Mouse (Mus musculus) heart, postnatal 36 days (tissue): ENCODE measurements around the gene Kif5a. TPM values are rescaled to one million over a fixed set of nuclear protein-coding genes. Genes with fewer than 3 reads are reported as not detected.
A peak's percentile ranks its signal among the peaks of the same experiment; 100 is the strongest.
"Not testable (repeated sequence)": the region's sequence is repeated elsewhere in the genome, so short reads cannot be mapped to it uniquely, and the experiment has no call there.

Experiments
- DNase-seq, 2 experiments: peaks; one replicate each; pipeline ENCODE4 v3.0.0; 2021 to 2022
- intact Hi-C: fragments of 180-260 bp; cut with DNase I; formaldehyde crosslinking; loops from one replicate; pipeline ENCODE4 v1.15.1; 2025
- total RNA-seq, 2 experiments: library from RNA; stranded (reverse); gene quantifications; 2 replicates each; pipeline ENCODE4 v1.2.3; 2021

Gene Kif5a
- total RNA-seq, 2 experiments from 2014 or later: 0.41 to 0.92 TPM

- intact Hi-C loops: no loop called here
- peak; percentile 64 to 65 for DNase-seq
These were observed 66.8 kb downstream of the Kif5a start for GRCm38 (mm10) chr10:127196392-127196791.

GRCm38 (mm10) chr10:127195328-127196129 lies 67.6 kb downstream of the Kif5a start, which contains the start of gene Dtx3:
Dtx3 (minus strand) TSS chr10:127195728.
- peak in 1 of 2 experiments; percentile 62 for DNase-seq
- intact Hi-C loops: no loop called here

- intact Hi-C loops: no loop called here
- DNase-seq: peak; percentile 72 to 76
These were observed 68.5 kb downstream of the Kif5a start for GRCm38 (mm10) chr10:127194428-127195327.

GRCm38 (mm10) chr10:127193011-127193410 lies 70.1 kb downstream of the Kif5a start:
- DNase-seq: no peak
- intact Hi-C loops: no loop called here

GRCm38 (mm10) chr10:127192057-127192328 lies 71.2 kb downstream of the Kif5a start:
- intact Hi-C loops, DNase-seq: not testable (repeated sequence)

- no peak for DNase-seq
- intact Hi-C loops: no loop called here
These were observed 71.7 kb downstream of the Kif5a start for GRCm38 (mm10) chr10:127191191-127192056.

GRCm38 (mm10) chr10:127190398-127191190 lies 72.6 kb downstream of the Kif5a start:
- no peak for DNase-seq
- intact Hi-C loops: no loop called here

- intact Hi-C loops: no loop called here
- DNase-seq: peak; percentile 68 to 81
These were observed 73.3 kb downstream of the Kif5a start, which contains the start of gene Arhgef25 for GRCm38 (mm10) chr10:127189651-127190381. Arhgef25 (minus strand) TSS chr10:127190083.

GRCm38 (mm10) chr10:127189116-127189650 lies 74.0 kb downstream of the Kif5a start:
- peak; percentile 66 to 73 for DNase-seq

GRCm38 (mm10) chr10:127188465-127189115 lies 74.6 kb downstream of the Kif5a start:
- peak; percentile 67 to 76 for DNase-seq
- intact Hi-C loops: no loop called here

More at GRCm38 (mm10) chr10:127189116-127189650, 74.0 kb downstream of the Kif5a start:
- intact Hi-C loops: no loop called here

- DNase-seq: no peak
- intact Hi-C loops: no loop called here
These were observed 75.1 kb downstream of the Kif5a start for GRCm38 (mm10) chr10:127188079-127188453.

GRCm38 (mm10) chr10:127187371-127188078 lies 75.6 kb downstream of the Kif5a start:
- intact Hi-C loops: no loop called here
- DNase-seq: no peak

GRCm38 (mm10) chr10:127186451-127186850 lies 76.7 kb downstream of the Kif5a start:
- no peak for DNase-seq

GRCm38 (mm10) chr10:127185506-127185905 lies 77.6 kb downstream of the Kif5a start:
- intact Hi-C loops: no loop called here
- no peak for DNase-seq

More at GRCm38 (mm10) chr10:127186451-127186850, 76.7 kb downstream of the Kif5a start:
- intact Hi-C loops: no loop called here

GRCm38 (mm10) chr10:127185101-127185500 lies 78.0 kb downstream of the Kif5a start:
- intact Hi-C loops: no loop called here
- no peak for DNase-seq

GRCm38 (mm10) chr10:127183759-127184158 lies 79.4 kb downstream of the Kif5a start:
- DNase-seq: no peak
- intact Hi-C loops: no loop called here

GRCm38 (mm10) chr10:127182624-127183023 lies 80.5 kb downstream of the Kif5a start:
- DNase-seq: no peak
- intact Hi-C loops: no loop called here
